Mouse (Mus musculus) stomach, postnatal 0 days (tissue): Measurements from ENCODE around the gene Ttk.

Experiments used
- CTCF ChIP-seq: IDR thresholded peaks from 2 replicates; pipeline ENCODE4 v1.5.1; 2016; ENCODE audit warnings: antibody characterized with exemption, low read depth, mild to moderate bottlenecking, moderate library complexity
- EP300 ChIP-seq: optimal IDR thresholded peaks from 2 replicates; pipeline ENCODE3; 2016; ENCODE audit warnings: antibody characterized with exemption

- TF ChIP-seq CTCF (no peak), EP300 (no peak)
Observed at GRCm38 (mm10) chr9:83797898-83798297, 36.6 kb upstream of the Ttk start.
